Mouse (Mus musculus): ENCODE measurements around the gene Sp1. TPM values are rescaled to one million over a fixed set of nuclear protein-coding genes. Genes with fewer than 3 reads are reported as not detected.

Sp1 gene
- polyA plus RNA-seq, 1 experiment from 2014 or later, result 9.0 TPM

GRCm38 (mm10) chr15:102401278-102401677, 4.7 kb upstream of the Sp1 start:
- H3K4me2 ChIP-seq (replicated peaks), result no peak overlapping the region
- H3K4me3 ChIP-seq (replicated peaks), result no peak overlapping the region
- 83% methylated on average over 2 of the region's 2 CpGs for WGBS
- H3K9me3 ChIP-seq, result no peaks in the 10 kb centered on the region
- no peaks in the 10 kb centered on the region for H3K27me3 ChIP-seq (replicated peaks)
- no peak overlapping the region for H3K9ac ChIP-seq
- no peak for ATAC-seq
- H3K27ac ChIP-seq, result no peak overlapping the region
- peaks cover 18% of the 10 kb centered on the region; the same call in 1 of the 2 replicates for H3K4me1 ChIP-seq (replicated peaks)
- H3K36me3 ChIP-seq, result no peaks in the 10 kb centered on the region

- peaks cover 21% of the 10 kb centered on the region; the same call in 1 of the 2 replicates for H3K4me1 ChIP-seq (replicated peaks)
- 97% methylated on average over 3 of the region's 3 CpGs for WGBS
- H3K9me3 ChIP-seq, result no peaks in the 10 kb centered on the region
- no peak overlapping the region for H3K4me2 ChIP-seq (replicated peaks)
- H3K27ac ChIP-seq, result no peak overlapping the region
- no peak for ATAC-seq
- H3K36me3 ChIP-seq, result no peaks in the 10 kb centered on the region
- no peak overlapping the region for H3K4me3 ChIP-seq (replicated peaks)
- H3K9ac ChIP-seq, result no peak overlapping the region
- no peaks in the 10 kb centered on the region for H3K27me3 ChIP-seq (replicated peaks)
Observed at GRCm38 (mm10) chr15:102402210-102402609, 3.7 kb upstream of the Sp1 start.

GRCm38 (mm10) chr15:102404608-102405488, 1.1 kb upstream of the Sp1 start:
- Histone ChIP-seq H3K27me3 (replicated peaks) (no peaks in the 10 kb centered on the region), H3K4me2 (replicated peaks) (peak overlapping the region; percentile 74), H3K36me3 (peaks cover 17% of the 10 kb centered on the region), H3K9me3 (no peaks in the 10 kb centered on the region), H3K27ac (peak overlapping the region; percentile 100), H3K4me3 (replicated peaks) (peak overlapping the region; percentile 51), H3K4me1 (replicated peaks) (peaks cover 27% of the 10 kb centered on the region), H3K9ac (peak overlapping the region; percentile 78)
- 15% methylated on average over 34 of the region's 34 CpGs for WGBS
- peak; percentile 32; the same call in 1 of the 2 replicates for ATAC-seq

- H3K4me1 ChIP-seq (replicated peaks), result peaks cover 26% of the 10 kb centered on the region
- peak overlapping the region; percentile 98 for H3K27ac ChIP-seq
- H3K27me3 ChIP-seq (replicated peaks), result no peaks in the 10 kb centered on the region
- peak overlapping the region; percentile 48 for H3K4me2 ChIP-seq (replicated peaks)
- 1% methylated on average over 44 of the region's 69 CpGs for WGBS
- no peaks in the 10 kb centered on the region for H3K9me3 ChIP-seq
- peak overlapping the region; percentile 65 for H3K4me3 ChIP-seq (replicated peaks)
- H3K9ac ChIP-seq, result peak overlapping the region; percentile 83
- peaks cover 24% of the 10 kb centered on the region for H3K36me3 ChIP-seq
- peak; percentile 63 for ATAC-seq
Observed at GRCm38 (mm10) chr15:102406196-102406911, 411 bp downstream of the Sp1 start.

GRCm38 (mm10) chr15:102406912-102407580, 1.1 kb downstream of the Sp1 start:
- peak overlapping the region; percentile 98 for H3K27ac ChIP-seq

GRCm38 (mm10) chr15:102407681-102408557, 2.0 kb downstream of the Sp1 start:
- ATAC-seq, result no peak
- Histone ChIP-seq H3K4me3 (replicated peaks) (no peak overlapping the region), H3K4me1 (replicated peaks) (peaks cover 26% of the 10 kb centered on the region)

More at GRCm38 (mm10) chr15:102406912-102407580, 1.1 kb downstream of the Sp1 start:
- ATAC-seq, result no peak
- no peaks in the 10 kb centered on the region for H3K27me3 ChIP-seq (replicated peaks)
- peak overlapping the region; percentile 65 for H3K4me3 ChIP-seq (replicated peaks)
- H3K4me1 ChIP-seq (replicated peaks), result peaks cover 26% of the 10 kb centered on the region
- peaks cover 29% of the 10 kb centered on the region for H3K36me3 ChIP-seq
- H3K9ac ChIP-seq, result peak overlapping the region; percentile 83
- no peaks in the 10 kb centered on the region for H3K9me3 ChIP-seq
- WGBS, result 19% methylated on average over 3 of the region's 3 CpGs
- peak overlapping the region; percentile 48 for H3K4me2 ChIP-seq (replicated peaks)

GRCm38 (mm10) chr15:102408558-102409130, 2.7 kb downstream of the Sp1 start:
- H3K9ac ChIP-seq, result peak overlapping the region; percentile 9; the same call in 1 of the 2 replicates
- WGBS, result 68% methylated on average over 2 of the region's 2 CpGs
- peak overlapping the region; percentile 30 for H3K4me2 ChIP-seq (replicated peaks)
- H3K4me3 ChIP-seq (replicated peaks), result no peak overlapping the region
- H3K27me3 ChIP-seq (replicated peaks), result no peaks in the 10 kb centered on the region
- ATAC-seq, result no peak
- H3K36me3 ChIP-seq, result peaks cover 31% of the 10 kb centered on the region
- no peaks in the 10 kb centered on the region for H3K9me3 ChIP-seq
- peaks cover 26% of the 10 kb centered on the region for H3K4me1 ChIP-seq (replicated peaks)
- no peak overlapping the region for H3K27ac ChIP-seq

More at GRCm38 (mm10) chr15:102407681-102408557, 2.0 kb downstream of the Sp1 start:
- H3K9ac ChIP-seq, result no peak overlapping the region
- H3K9me3 ChIP-seq, result no peaks in the 10 kb centered on the region
- no peak overlapping the region for H3K27ac ChIP-seq
- H3K4me2 ChIP-seq (replicated peaks), result no peak overlapping the region
- peaks cover 31% of the 10 kb centered on the region for H3K36me3 ChIP-seq
- no peaks in the 10 kb centered on the region for H3K27me3 ChIP-seq (replicated peaks)
- 95% methylated on average over 10 of the region's 10 CpGs for WGBS

GRCm38 (mm10) chr15:102409286-102409685, 3.3 kb downstream of the Sp1 start:
- Histone ChIP-seq H3K9me3 (no peaks in the 10 kb centered on the region), H3K4me2 (replicated peaks) (peak overlapping the region; percentile 30), H3K27ac (no peak overlapping the region), H3K4me1 (replicated peaks) (peaks cover 26% of the 10 kb centered on the region), H3K9ac (no peak overlapping the region), H3K4me3 (replicated peaks) (no peak overlapping the region), H3K36me3 (peaks cover 31% of the 10 kb centered on the region), H3K27me3 (replicated peaks) (no peaks in the 10 kb centered on the region)
- WGBS, result 88% methylated on average over 3 of the region's 3 CpGs
- ATAC-seq, result no peak

- no peak for ATAC-seq
- H3K36me3 ChIP-seq, result peaks cover 31% of the 10 kb centered on the region
- H3K4me1 ChIP-seq (replicated peaks), result peaks cover 23% of the 10 kb centered on the region
- H3K27me3 ChIP-seq (replicated peaks), result no peaks in the 10 kb centered on the region
- 0 out of 2 replicates have a peak overlapping the region, but pooled peaks have one; percentile 22 for H3K4me2 ChIP-seq (replicated peaks)
- no peak overlapping the region for H3K4me3 ChIP-seq (replicated peaks)
- no peak overlapping the region for H3K9ac ChIP-seq
- WGBS, result 94% methylated on average over 1 of the region's 1 CpGs
- H3K27ac ChIP-seq, result no peak overlapping the region
- H3K9me3 ChIP-seq, result no peaks in the 10 kb centered on the region
Observed at GRCm38 (mm10) chr15:102411077-102411476, 5.1 kb downstream of the Sp1 start.

GRCm38 (mm10) chr15:102413687-102414086, 7.7 kb downstream of the Sp1 start:
- H3K27ac ChIP-seq, result no peak overlapping the region
- no peaks in the 10 kb centered on the region for H3K9me3 ChIP-seq
- H3K9ac ChIP-seq, result no peak overlapping the region
- H3K4me3 ChIP-seq (replicated peaks), result no peak overlapping the region
- H3K27me3 ChIP-seq (replicated peaks), result no peaks in the 10 kb centered on the region
- H3K4me2 ChIP-seq (replicated peaks), result no peak overlapping the region
- ATAC-seq, result no peak
- peaks cover 15% of the 10 kb centered on the region for H3K4me1 ChIP-seq (replicated peaks)
- peaks cover 25% of the 10 kb centered on the region for H3K36me3 ChIP-seq

GRCm38 (mm10) chr15:102417524-102417923, 11.6 kb downstream of the Sp1 start:
- Histone ChIP-seq H3K4me2 (replicated peaks) (no peak overlapping the region), H3K9ac (no peak overlapping the region), H3K36me3 (0 out of 2 replicates have a peak, but pooled peaks cover 2% of the 10 kb centered on the region), H3K4me3 (replicated peaks) (no peak overlapping the region), H3K27me3 (replicated peaks) (no peaks in the 10 kb centered on the region), H3K9me3 (no peaks in the 10 kb centered on the region), H3K4me1 (replicated peaks) (no peaks in the 10 kb centered on the region), H3K27ac (no peak overlapping the region)
- ATAC-seq, result no peak
- WGBS, result 85% methylated on average over 2 of the region's 2 CpGs
